Mouse (Mus musculus) liver, embryonic 14.5 days (tissue): Measurements from ENCODE around the gene Slc39a5.

Experiments
- CTCF ChIP-seq: IDR thresholded peaks from 2 replicates; pipeline ENCODE4 v1.5.1; 2016; ENCODE audit warnings: antibody characterized with exemption, low read depth, control low read depth
- EP300 ChIP-seq: IDR thresholded peaks from 2 replicates; pipeline ENCODE4 v1.6.1; 2016; ENCODE audit warnings: antibody characterized with exemption, low read depth

DNA sequence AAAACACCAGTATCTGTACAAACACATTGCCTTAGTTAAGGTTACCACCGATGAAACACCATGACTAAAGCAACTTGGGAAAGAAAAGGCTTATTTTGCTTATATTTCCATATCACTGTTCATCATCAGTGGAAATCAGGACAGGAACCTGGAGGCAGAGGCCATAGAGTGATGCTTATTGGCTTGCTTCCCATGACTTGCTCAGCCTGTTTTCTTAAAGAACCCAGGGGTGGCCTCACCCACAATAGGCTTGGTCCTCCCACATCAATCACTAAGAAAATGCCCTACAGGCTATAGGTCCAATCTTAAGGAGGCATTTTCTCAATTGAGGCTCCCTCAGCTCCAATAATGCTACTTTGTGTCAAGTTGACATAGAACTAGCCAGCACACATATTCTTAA lies 41.7 kb upstream of the Slc39a5 start:
- TF ChIP-seq CTCF (no peak), EP300 (no peak)
